Mouse (Mus musculus): Measurements from ENCODE around the gene Olfr749.
"Not testable (repeated sequence)": the region's sequence is repeated elsewhere in the genome, so short reads cannot be mapped to it uniquely, and the experiment has no call there.

Gene Olfr749

GRCm38 (mm10) chr14:50744994-50745393 lies at the start of gene Olfr749:
Olfr749 (minus strand) TSS chr14:50745094.
- DNase-seq (ENCODE audit: extremely low read depth, low read depth, low spot score): no peak

GRCm38 (mm10) chr14:50788157-50788556 lies 43.3 kb upstream of the Olfr749 start:
- no peak for DNase-seq (ENCODE audit: extremely low read depth, low read depth, low spot score)

- peak; percentile 19 for DNase-seq (ENCODE audit: extremely low read depth, low read depth, low spot score)
Observed at GRCm38 (mm10) chr14:50785251-50785637, 40.4 kb upstream of the Olfr749 start, which contains the start of gene Ttc5. Ttc5 (minus strand) TSS chr14:50785519.

GRCm38 (mm10) chr14:50784391-50785250 lies 39.7 kb upstream of the Olfr749 start:
- DNase-seq (ENCODE audit: extremely low read depth, low read depth, low spot score): no peak

- DNase-seq (ENCODE audit: extremely low read depth, low read depth, low spot score): no peak
Observed at GRCm38 (mm10) chr14:50782166-50782565, 37.3 kb upstream of the Olfr749 start.

GRCm38 (mm10) chr14:50771342-50771741 lies 26.4 kb upstream of the Olfr749 start:
- no peak for DNase-seq (ENCODE audit: extremely low read depth, low read depth, low spot score)

GRCm38 (mm10) chr14:50765736-50766135 lies 20.8 kb upstream of the Olfr749 start:
- DNase-seq (ENCODE audit: extremely low read depth, low read depth, low spot score): no peak

GRCm38 (mm10) chr14:50758416-50759085 lies 13.7 kb upstream of the Olfr749 start:
- DNase-seq (ENCODE audit: extremely low read depth, low read depth, low spot score): no peak

- DNase-seq (ENCODE audit: extremely low read depth, low read depth, low spot score): no peak
Observed at GRCm38 (mm10) chr14:50741584-50741983, 3.3 kb downstream of the Olfr749 start.

- DNase-seq (ENCODE audit: extremely low read depth, low read depth, low spot score): no peak
Observed at GRCm38 (mm10) chr14:50740334-50740733, 4.6 kb downstream of the Olfr749 start.

- DNase-seq (ENCODE audit: extremely low read depth, low read depth, low spot score): not testable (repeated sequence)
Observed at GRCm38 (mm10) chr14:50722371-50722770, 22.5 kb downstream of the Olfr749 start.

- not testable (repeated sequence) for DNase-seq (ENCODE audit: extremely low read depth, low read depth, low spot score)
Observed at GRCm38 (mm10) chr14:50719875-50720274, 25.0 kb downstream of the Olfr749 start.

GRCm38 (mm10) chr14:50707073-50707472 lies 37.8 kb downstream of the Olfr749 start, which contains the start of gene Olfr748:
Olfr748 (plus strand) TSS chr14:50707373.
- DNase-seq (ENCODE audit: extremely low read depth, low read depth, low spot score): no peak

- DNase-seq (ENCODE audit: extremely low read depth, low read depth, low spot score): no peak
Observed at GRCm38 (mm10) chr14:50693106-50693505, 51.8 kb downstream of the Olfr749 start, which contains the start of gene Olfr747. Olfr747 (minus strand) TSS chr14:50693206.
